Comparison of ENCODE assay signal across 21 mouse cellular contexts in the genomic region with DNA sequence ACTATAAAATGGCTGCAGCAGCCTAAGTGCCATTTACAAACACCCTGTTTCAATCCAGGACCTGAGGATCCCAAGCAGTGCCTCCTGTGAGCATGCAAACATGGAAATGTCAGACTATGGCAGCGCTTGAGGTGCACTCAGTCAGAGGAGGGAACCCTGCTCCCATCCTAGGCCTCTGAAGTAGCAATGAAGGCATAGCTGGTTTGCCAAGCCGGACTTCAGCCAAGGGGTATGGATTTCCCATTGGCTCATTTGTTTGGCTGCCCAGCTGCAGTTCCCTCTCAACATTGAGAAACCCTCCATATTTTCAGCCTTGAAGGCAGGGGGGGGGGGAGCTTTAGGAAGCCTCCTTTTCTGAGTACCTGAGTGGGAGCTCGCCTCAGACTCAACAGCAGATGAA. TPM values are rescaled to one million over a fixed set of nuclear protein-coding genes. Genes with fewer than 3 reads are reported as not detected.
DNase-seq lines count a peak whose midpoint lies in the region; ATAC-seq and TF ChIP-seq lines count a peak whose summit lies in the region.
"Had no signal": no experiment of that assay in that cellular context is flagged by ENCODE, and none has a peak within 500 bp of the region (broad histone marks: within the 10 kb centered on the region; RNA-seq: fewer than 3 reads in every experiment).

No protein-coding gene starts in this region.

- ATAC-seq in stomach, postnatal 0 days (ENCODE audit: low FRiP score, low TSS enrichment), result no peak
- ATAC-seq: forebrain, embryonic 16.5 days; intestine, embryonic 15.5 days had no signal

- TF ChIP-seq EP300 in stomach, postnatal 0 days (optimal IDR thresholded peaks at IDR 0.05), result no peak

- TF ChIP-seq CTCF in liver, adult 2 months (IDR thresholded peaks at IDR 0.05; ENCODE audit: low read depth, low read length), result no peak
- TF ChIP-seq CTCF in stomach, postnatal 0 days (IDR thresholded peaks at IDR 0.05; ENCODE audit: low read depth), result no peak

- intact Hi-C loops in gastrocnemius, postnatal 14 days (cut with DNase I; ENCODE audit: low total_unique reads), result no loop called here

- H3K27me3 ChIP-seq in liver, adult 2 months (ENCODE audit: control insufficient read depth, insufficient read depth, low read length), result no peaks in the 10 kb centered on the region
- H3K27me3 ChIP-seq in stomach, postnatal 0 days (ENCODE audit: control insufficient read depth, insufficient read depth, low read length), result no peaks in the 10 kb centered on the region
- H3K27me3 ChIP-seq: embryonic facial prominence, embryonic 13.5 days; forebrain, embryonic 12.5 days; intestine, embryonic 15.5 days had no signal

- peaks cover 5% of the 10 kb centered on the region for H3K4me1 ChIP-seq in liver, adult 2 months (ENCODE audit: control insufficient read depth, insufficient read depth, low read length)
- no peaks in the 10 kb centered on the region for H3K4me1 ChIP-seq in stomach, postnatal 0 days (replicated peaks; ENCODE audit: control insufficient read depth, insufficient read depth)

- no peak overlapping the region for H3K9ac ChIP-seq in liver, adult 2 months (ENCODE audit: low read depth, low read length)
- no peak overlapping the region for H3K9ac ChIP-seq in stomach, postnatal 0 days (ENCODE audit: low read length)
- H3K9ac ChIP-seq: embryonic facial prominence, embryonic 13.5 days; forebrain, embryonic 12.5 days; hindbrain, embryonic 14.5 days; intestine, embryonic 15.5 days had no signal

- peak; percentile 21 to 30 for DNase-seq in cerebellum, postnatal 10 days
- no peak for DNase-seq in cerebellum, adult 18-20 months
- DNase-seq in liver, adult 2 months (ENCODE audit: extremely low read depth, low read depth, low spot score), result peak; percentile 41
- DNase-seq in liver, result no peak
- DNase-seq in gastrocnemius, postnatal 14 days, result peak; percentile 43
- no peak for DNase-seq in stomach, postnatal 0 days (ENCODE audit: low spot score)
- no peak for DNase-seq in thymus, postnatal 4 days
- DNase-seq: adrenal gland, postnatal 25 days; cerebellum, adult 9-10 months; cerebellum, postnatal 36 days; heart, adult 18-20 months; heart, postnatal 10 days; kidney, adult 18-20 months had no signal

- no peak for TF ChIP-seq POLR2A in liver, adult 2 months (IDR thresholded peaks at IDR 0.05; ENCODE audit: extremely low read depth, insufficient read depth, low read length)

- H3K27ac ChIP-seq in liver, adult 2 months (replicated peaks; ENCODE audit: insufficient read depth, low read depth, low read length), result no peak overlapping the region
- 0 out of 2 replicates have a peak overlapping the region, but pooled peaks have one; percentile 4 for H3K27ac ChIP-seq in stomach, postnatal 0 days (replicated peaks)
- H3K27ac ChIP-seq: embryonic facial prominence, embryonic 13.5 days; forebrain, embryonic 12.5 days; heart, embryonic 10.5 days; hindbrain, embryonic 14.5 days; intestine, embryonic 15.5 days had no signal

- H3K4me2 ChIP-seq in stomach, postnatal 0 days (replicated peaks; ENCODE audit: low read depth), result no peak overlapping the region
- H3K4me2 ChIP-seq: embryonic facial prominence, embryonic 13.5 days; forebrain, embryonic 12.5 days; hindbrain, embryonic 14.5 days; intestine, embryonic 15.5 days had no signal

- H3K36me3 ChIP-seq in liver, adult 2 months (ENCODE audit: control insufficient read depth, insufficient read depth, low read length), result no peaks in the 10 kb centered on the region
- no peaks in the 10 kb centered on the region for H3K36me3 ChIP-seq in stomach, postnatal 0 days (ENCODE audit: control insufficient read depth, insufficient read depth, low read length)
- H3K36me3 ChIP-seq: embryonic facial prominence, embryonic 13.5 days; forebrain, embryonic 12.5 days; heart, embryonic 10.5 days; intestine, embryonic 15.5 days had no signal

- no peaks in the 10 kb centered on the region for H3K9me3 ChIP-seq in stomach, postnatal 0 days (ENCODE audit: control insufficient read depth, low read length)
- H3K9me3 ChIP-seq: embryonic facial prominence, embryonic 13.5 days; forebrain, embryonic 12.5 days; heart, embryonic 10.5 days; intestine, embryonic 15.5 days had no signal

- H3K4me3 ChIP-seq in liver, adult 2 months (ENCODE audit: insufficient read depth, low read depth, low read length), result no peak overlapping the region
- no peak overlapping the region for H3K4me3 ChIP-seq in stomach, postnatal 0 days (ENCODE audit: low read depth, low read length)
- H3K4me3 ChIP-seq: embryonic facial prominence, embryonic 13.5 days; forebrain, embryonic 12.5 days; heart, embryonic 10.5 days; intestine, embryonic 15.5 days had no signal

- 73% methylated on average over 3 of the region's 3 CpGs for WGBS in liver, adult 2 months
- WGBS in stomach, postnatal 0 days, result 92% methylated on average over 3 of the region's 3 CpGs

- H3K79me2 ChIP-seq in liver, adult 2 months (ENCODE audit: control insufficient read depth, insufficient read depth, low read length), result peaks cover 27% of the 10 kb centered on the region

RNA-seq across cellular contexts. Expression of a gene that starts 24.1 kb away (rescaled TPM):
- 17.9 and 21.4 TPM in 2 replicates for total RNA-seq in liver, adult 2 months (2014; rRNA removed)
- polyA plus RNA-seq in liver, adult 2 months (2012; rRNA removed), result 4.6 and 4.7 TPM in 2 replicates
- 10 to 100 TPM; 14.0 to 17.4 TPM for total RNA-seq in gastrocnemius, postnatal 14 days (2021)
- 55.8 and 60.9 TPM in 2 replicates for polyA plus RNA-seq in stomach, postnatal 0 days (2015; fragmentation: Nextera tagmentation; extraction: Ambion mirVana)

RNA-seq across cellular contexts. Expression of a gene that starts 35.1 kb away (rescaled TPM):
- total RNA-seq in liver, adult 2 months (2014; rRNA removed), result not detected in 2 replicates
- polyA plus RNA-seq in liver, adult 2 months (2012; rRNA removed), result not detected in 2 replicates
- total RNA-seq in gastrocnemius, postnatal 14 days (2021), result 10 to 100 TPM; 11.1 to 14.2 TPM
- 0.15 and 0.21 TPM in 2 replicates for polyA plus RNA-seq in stomach, postnatal 0 days (2015; fragmentation: Nextera tagmentation; extraction: Ambion mirVana)
- total RNA-seq: ES-E14; heart, adult 18-20 months; hematopoietic stem cell, adult 5-6 weeks had no signal
- polyA plus RNA-seq: forebrain, embryonic 12.5 days; heart, embryonic 10.5 days; hindbrain, embryonic 14.5 days; intestine, embryonic 15.5 days had no signal

Comparison
In these comparisons a context has a peak if more than half of its experiments do, and no peak if none do; other contexts are left out.
1. DNase-seq: peak in cerebellum, postnatal 10 days (2 of 2), liver, adult 2 months (single experiment) and gastrocnemius, postnatal 14 days (single experiment); none in cerebellum, adult 18-20 months (0 of 2), liver (single experiment), stomach, postnatal 0 days (single experiment) and thymus, postnatal 4 days (single experiment).
2. RNA of a gene that starts 35.1 kb away (total RNA-seq): 11.1 to 14.2 TPM in gastrocnemius, postnatal 14 days; not detected in liver, adult 2 months; every median in the first group is over 10 times any median in the second.